Mouse (Mus musculus) E14TG2a.4 (cell line): ENCODE measurements around the gene Ccn1.
A peak's percentile ranks its signal among the peaks of the same experiment; 100 is the strongest.

ENCODE experiments used
- H3K27me3 ChIP-seq: 2 replicates; pipeline ENCODE4 v1.6.1; 2014; ENCODE audit warnings: low read length, control low read depth; ENCODE audit not compliant: insufficient read depth
- H3K36me3 ChIP-seq: 2 replicates; pipeline ENCODE4 v1.6.1; 2014; ENCODE audit warnings: low read length, control low read depth; ENCODE audit not compliant: insufficient read depth
- H3K4me1 ChIP-seq: replicated peaks from 2 replicates; pipeline ENCODE4 v1.6.1; 2014; ENCODE audit warnings: low read depth, low read length, control low read depth
- H3K4me3 ChIP-seq: replicated peaks from 2 replicates; pipeline ENCODE4 v1.5.1; 2014; ENCODE audit warnings: mild to moderate bottlenecking, low read length
- H3K9me3 ChIP-seq: 2 replicates; pipeline ENCODE4 v1.6.1; 2014; ENCODE audit warnings: low read length, control low read depth
- CTCF ChIP-seq: conservative IDR thresholded peaks from 2 replicates; pipeline ENCODE4 v1.5.1; 2014; ENCODE audit warnings: low read length
- NANOG ChIP-seq: IDR thresholded peaks from 2 replicates; pipeline ENCODE4 v1.6.1; 2014; ENCODE audit warnings: borderline replicate concordance, low read length, mixed read lengths
- POU5F1 ChIP-seq: IDR thresholded peaks from 2 replicates; pipeline ENCODE4 v1.6.1; 2014; ENCODE audit warnings: low read length, borderline replicate concordance

Gene Ccn1

GRCm38 (mm10) chr3:145653191-145653940 is 3.6 kb upstream of the Ccn1 start:
- H3K9me3 ChIP-seq = peaks cover 26% of the 10 kb centered on the region
- H3K27me3 ChIP-seq = peaks cover 52% of the 10 kb centered on the region
- H3K36me3 ChIP-seq = peaks cover 2% of the 10 kb centered on the region; the same call in 1 of the 2 replicates
- H3K4me3 ChIP-seq = peak overlapping the region; percentile 73
- TF ChIP-seq POU5F1 = no peak
- TF ChIP-seq CTCF = no peak
- no peak for TF ChIP-seq NANOG
- peaks cover 45% of the 10 kb centered on the region for H3K4me1 ChIP-seq

- TF ChIP-seq CTCF = no peak
- TF ChIP-seq NANOG = no peak
- TF ChIP-seq POU5F1 = no peak
- Histone ChIP-seq H3K9me3 (peaks cover 26% of the 10 kb centered on the region), H3K4me3 (peak overlapping the region; percentile 73), H3K4me1 (peaks cover 52% of the 10 kb centered on the region), H3K36me3 (peaks cover 9% of the 10 kb centered on the region), H3K27me3 (peaks cover 58% of the 10 kb centered on the region)
Measured at GRCm38 (mm10) chr3:145652322-145653131, 2.7 kb upstream of the Ccn1 start.

- H3K9me3 ChIP-seq = peaks cover 26% of the 10 kb centered on the region
Measured at GRCm38 (mm10) chr3:145651978-145652321, 2.2 kb upstream of the Ccn1 start.

GRCm38 (mm10) chr3:145651029-145651977 is 1.5 kb upstream of the Ccn1 start:
- H3K27me3 ChIP-seq = peaks cover 61% of the 10 kb centered on the region

More at GRCm38 (mm10) chr3:145651978-145652321, 2.2 kb upstream of the Ccn1 start:
- Histone ChIP-seq H3K4me3 (peak overlapping the region; percentile 73), H3K27me3 (peaks cover 61% of the 10 kb centered on the region), H3K4me1 (peaks cover 57% of the 10 kb centered on the region), H3K36me3 (peaks cover 13% of the 10 kb centered on the region)
- TF ChIP-seq POU5F1 = no peak

GRCm38 (mm10) chr3:145650298-145651011 is 674 bp upstream of the Ccn1 start:
- Histone ChIP-seq H3K27me3 (peaks cover 63% of the 10 kb centered on the region), H3K9me3 (peaks cover 26% of the 10 kb centered on the region), H3K4me1 (peaks cover 57% of the 10 kb centered on the region), H3K36me3 (peaks cover 13% of the 10 kb centered on the region), H3K4me3 (peak overlapping the region; percentile 80; the same call in 1 of the 2 replicates)
- TF ChIP-seq CTCF (no peak), NANOG (no peak), POU5F1 (no peak)

More at GRCm38 (mm10) chr3:145651029-145651977, 1.5 kb upstream of the Ccn1 start:
- peaks cover 13% of the 10 kb centered on the region for H3K36me3 ChIP-seq
- peaks cover 57% of the 10 kb centered on the region for H3K4me1 ChIP-seq
- peaks cover 26% of the 10 kb centered on the region for H3K9me3 ChIP-seq
- H3K4me3 ChIP-seq = peak overlapping the region; percentile 80; the same call in 1 of the 2 replicates
- peak; percentile 21; the same call in 1 of the 2 replicates for TF ChIP-seq NANOG
- TF ChIP-seq CTCF = no peak

- Histone ChIP-seq H3K4me1 (peaks cover 57% of the 10 kb centered on the region), H3K27me3 (peaks cover 53% of the 10 kb centered on the region), H3K4me3 (peak overlapping the region; percentile 80), H3K36me3 (peaks cover 13% of the 10 kb centered on the region), H3K9me3 (peaks cover 21% of the 10 kb centered on the region)
- no peak for TF ChIP-seq NANOG
- TF ChIP-seq CTCF = no peak
- no peak for TF ChIP-seq POU5F1
Measured at GRCm38 (mm10) chr3:145648991-145649851, 560 bp downstream of the Ccn1 start.
